In the genomic region with DNA sequence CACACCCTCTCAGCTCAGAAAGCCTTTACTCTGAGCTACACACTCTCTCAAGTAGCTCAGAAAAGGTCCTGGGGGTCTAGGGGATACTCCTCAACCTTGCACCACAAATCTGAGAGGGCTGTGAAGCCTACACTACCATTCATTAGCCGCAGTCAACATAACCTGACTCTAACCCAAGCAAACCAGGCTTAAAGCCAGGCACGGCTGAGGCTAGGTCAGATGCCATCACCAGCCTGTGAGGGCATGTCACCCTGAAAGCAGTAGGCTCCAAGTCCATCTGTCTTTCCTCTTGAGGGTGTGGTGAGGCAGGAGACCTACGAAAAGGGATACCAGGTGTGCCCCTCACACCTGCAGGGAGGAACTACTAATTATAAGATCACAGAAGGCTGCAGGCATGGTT, we compare ENCODE assay signal across 11 mouse cellular contexts.
DNase-seq lines count a peak whose midpoint lies in the region; ATAC-seq and TF ChIP-seq lines count a peak whose summit lies in the region.
"Had no signal": no experiment of that assay in that cellular context is flagged by ENCODE, and none has a peak within 500 bp of the region (broad histone marks: within the 10 kb centered on the region; RNA-seq: fewer than 3 reads in every experiment).

No protein-coding gene starts in this region.

- no peak for TF ChIP-seq POLR2A in kidney, adult 2 months (IDR thresholded peaks at IDR 0.05; ENCODE audit: low read depth, low read length)

- no peak overlapping the region for H3K4me2 ChIP-seq in forebrain, embryonic 13.5 days
- H3K4me2 ChIP-seq in midbrain, embryonic 15.5 days = no peak overlapping the region
- H3K4me2 ChIP-seq: heart, embryonic 15.5 days had no signal

- H3K4me1 ChIP-seq in kidney, adult 2 months (ENCODE audit: control insufficient read depth, insufficient read depth, low read length) = peaks cover 17% of the 10 kb centered on the region
- H3K4me1 ChIP-seq in forebrain, embryonic 13.5 days = peaks cover 48% of the 10 kb centered on the region
- H3K4me1 ChIP-seq in midbrain, embryonic 15.5 days = peaks cover 37% of the 10 kb centered on the region

- no peak for ATAC-seq in forebrain, embryonic 13.5 days
- 0 out of 2 replicates have a peak, but pooled peaks have one; percentile 1 for ATAC-seq in midbrain, embryonic 15.5 days (replicated peaks)

- no peak for TF ChIP-seq CTCF in kidney, adult 2 months (conservative IDR thresholded peaks at IDR 0.05; ENCODE audit: insufficient read depth, insufficient read length, low read depth, low read length)

- H3K9ac ChIP-seq in forebrain, embryonic 13.5 days = no peak overlapping the region
- H3K9ac ChIP-seq in midbrain, embryonic 15.5 days = no peak overlapping the region
- H3K9ac ChIP-seq: heart, embryonic 15.5 days; liver, embryonic 15.5 days had no signal

- no peaks in the 10 kb centered on the region for H3K27me3 ChIP-seq in kidney, adult 2 months (replicated peaks; ENCODE audit: control insufficient read depth, insufficient read depth, low read length)
- no peaks in the 10 kb centered on the region for H3K27me3 ChIP-seq in forebrain, embryonic 13.5 days
- no peaks in the 10 kb centered on the region for H3K27me3 ChIP-seq in midbrain, embryonic 15.5 days (replicated peaks)
- H3K27me3 ChIP-seq: heart, embryonic 15.5 days; liver, embryonic 15.5 days had no signal

- H3K4me3 ChIP-seq in kidney, adult 2 months (ENCODE audit: insufficient read depth, low read depth, low read length) = no peak overlapping the region
- no peak overlapping the region for H3K4me3 ChIP-seq in forebrain, embryonic 13.5 days
- H3K4me3 ChIP-seq in midbrain, embryonic 15.5 days = no peak overlapping the region
- H3K4me3 ChIP-seq: heart, embryonic 15.5 days; liver, embryonic 15.5 days had no signal

- WGBS in kidney, adult 2 months = 63% methylated on average over 3 of the region's 3 CpGs
- 78% methylated on average over 3 of the region's 3 CpGs for WGBS in forebrain, embryonic 13.5 days
- WGBS in midbrain, embryonic 15.5 days = 70% methylated on average over 3 of the region's 3 CpGs

- no peaks in the 10 kb centered on the region for H3K9me3 ChIP-seq in forebrain, embryonic 13.5 days (replicated peaks)
- no peaks in the 10 kb centered on the region for H3K9me3 ChIP-seq in midbrain, embryonic 15.5 days
- H3K9me3 ChIP-seq: G1E; heart, embryonic 15.5 days; liver, embryonic 15.5 days had no signal

- H3K36me3 ChIP-seq in kidney, adult 2 months (ENCODE audit: control insufficient read depth, insufficient read depth, low read length) = no peaks in the 10 kb centered on the region
- H3K36me3 ChIP-seq in forebrain, embryonic 13.5 days (ENCODE audit: poor library complexity, severe bottlenecking) = no peaks in the 10 kb centered on the region
- H3K36me3 ChIP-seq in midbrain, embryonic 15.5 days (replicated peaks) = no peaks in the 10 kb centered on the region
- H3K36me3 ChIP-seq: G1E; heart, embryonic 15.5 days; liver, embryonic 15.5 days had no signal

- H3K27ac ChIP-seq in kidney, adult 2 months (ENCODE audit: insufficient read depth, low read depth, low read length) = no peak overlapping the region
- H3K27ac ChIP-seq in forebrain, embryonic 13.5 days = peak overlapping the region; percentile 70
- H3K27ac ChIP-seq in midbrain, embryonic 15.5 days = peak overlapping the region; percentile 60; the same call in 1 of the 2 replicates
- H3K27ac ChIP-seq: heart, embryonic 15.5 days had no signal

- peak; percentile 60 for DNase-seq in cerebellum, adult 9-11 months
- no peak for DNase-seq in cerebellum, adult 11 months
- DNase-seq in kidney, adult 2 months = peak; percentile 19
- DNase-seq in kidney, postnatal 25 days = no peak
- no peak for DNase-seq in left cerebral cortex, adult 11 months (ENCODE audit: low spot score)
- DNase-seq in c-Kit-positive CD71-positive TER-119-positive erythroid progenitor cells, embryonic 14.5 days (ENCODE audit: low spot score) = no peak

Comparison
In these comparisons a context has a peak if more than half of its experiments do, and no peak if none do; other contexts are left out.
1. DNase-seq: peak in cerebellum, adult 9-11 months (single experiment) and kidney, adult 2 months (single experiment); none in cerebellum, adult 11 months (single experiment), kidney, postnatal 25 days (0 of 2), left cerebral cortex, adult 11 months (single experiment) and c-Kit-positive CD71-positive TER-119-positive erythroid progenitor cells, embryonic 14.5 days (single experiment).